Mouse (Mus musculus): ENCODE data around the gene Gkap1. TPM values are rescaled to one million over a fixed set of nuclear protein-coding genes. Genes with fewer than 3 reads are reported as not detected.

The Gkap1 gene
- polyA plus RNA-seq, 1 experiment from 2014 or later, result 35.1 TPM

DNA sequence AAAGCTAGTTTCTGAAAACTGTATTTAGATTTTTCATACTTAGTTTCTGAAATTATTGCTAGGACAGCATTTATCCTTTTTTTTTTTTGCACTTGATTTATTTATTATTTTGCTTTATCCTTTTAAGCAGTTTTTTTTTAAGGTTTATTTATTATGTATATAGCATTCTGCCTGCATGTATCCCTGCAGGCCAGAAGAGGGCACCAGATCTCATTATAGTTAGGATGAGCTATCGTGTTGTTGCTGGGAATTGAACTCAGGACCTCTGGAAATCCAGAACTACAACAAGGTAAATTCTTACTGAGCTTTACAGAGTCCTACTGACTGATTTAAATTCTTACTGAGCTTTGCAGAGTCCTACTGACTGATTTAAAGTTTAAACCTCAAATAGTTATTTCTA lies 22.2 kb downstream of the Gkap1 start:
- H3K4me2 ChIP-seq, result no peak overlapping the region
- no peak overlapping the region for H3K4me3 ChIP-seq
- H3K4me1 ChIP-seq (replicated peaks), result no peaks in the 10 kb centered on the region
- 90% methylated on average over 1 of the region's 1 CpGs for WGBS
- H3K9ac ChIP-seq, result no peak overlapping the region
- H3K9me3 ChIP-seq, result no peaks in the 10 kb centered on the region
- H3K27ac ChIP-seq (replicated peaks), result no peak overlapping the region
- ATAC-seq (ENCODE audit: low FRiP score, low read depth), result no peak
- peaks cover 28% of the 10 kb centered on the region for H3K36me3 ChIP-seq
- no peaks in the 10 kb centered on the region for H3K27me3 ChIP-seq

DNA sequence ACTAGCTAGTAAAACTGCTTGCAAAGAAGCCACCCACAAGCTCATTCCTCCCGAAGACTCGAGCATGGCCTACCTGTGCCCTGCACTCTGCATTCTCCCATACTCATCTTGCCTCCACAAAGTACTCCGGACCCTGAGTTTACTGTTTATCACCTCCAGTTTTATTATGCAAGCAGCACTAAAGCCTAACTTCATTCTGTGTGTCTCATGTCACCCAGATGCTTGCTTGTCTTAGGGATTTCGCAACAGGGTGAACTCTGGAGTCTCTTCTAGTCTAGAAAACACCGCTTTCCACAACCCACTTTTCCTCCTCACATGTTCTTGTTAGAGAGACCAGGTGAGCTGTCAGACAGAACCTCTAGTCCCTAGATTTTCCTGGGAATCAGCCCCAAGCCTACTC lies 26.5 kb downstream of the Gkap1 start:
- no peak for ATAC-seq (ENCODE audit: low FRiP score, low read depth)
- Histone ChIP-seq H3K4me3 (no peak overlapping the region), H3K36me3 (peaks cover 24% of the 10 kb centered on the region), H3K27ac (replicated peaks) (no peak overlapping the region), H3K4me1 (replicated peaks) (no peaks in the 10 kb centered on the region), H3K9me3 (no peaks in the 10 kb centered on the region), H3K9ac (no peak overlapping the region), H3K4me2 (no peak overlapping the region), H3K27me3 (no peaks in the 10 kb centered on the region)
- WGBS, result 93% methylated on average over 5 of the region's 5 CpGs

DNA sequence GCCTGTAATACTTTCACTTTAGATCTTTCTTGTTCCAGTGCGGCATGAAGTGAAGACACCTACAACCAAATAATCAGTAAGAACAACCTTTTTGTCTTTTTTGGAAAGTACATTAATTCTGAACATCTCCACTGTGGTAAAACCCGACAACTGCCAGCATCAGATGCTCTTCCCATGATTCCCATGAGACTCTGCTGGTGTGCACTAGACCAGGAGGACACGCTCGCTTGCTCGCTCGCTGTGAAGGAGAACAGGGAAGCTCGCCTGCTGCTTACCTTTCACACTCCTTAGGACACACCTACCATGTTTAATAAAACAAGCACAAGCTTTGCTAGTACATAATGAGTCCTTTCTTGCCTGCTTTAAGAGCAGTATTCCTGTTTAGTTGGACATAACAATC lies 39.0 kb downstream of the Gkap1 start:
- no peaks in the 10 kb centered on the region for H3K27me3 ChIP-seq
- no peak overlapping the region for H3K4me2 ChIP-seq
- H3K4me1 ChIP-seq (replicated peaks), result no peaks in the 10 kb centered on the region
- peaks cover 19% of the 10 kb centered on the region; the same call in 1 of the 2 replicates for H3K36me3 ChIP-seq
- no peaks in the 10 kb centered on the region for H3K9me3 ChIP-seq
- H3K27ac ChIP-seq (replicated peaks), result no peak overlapping the region
- no peak overlapping the region for H3K9ac ChIP-seq
- WGBS, result 80% methylated on average over 7 of the region's 7 CpGs
- no peak overlapping the region for H3K4me3 ChIP-seq
- ATAC-seq (ENCODE audit: low FRiP score, low read depth), result no peak

DNA sequence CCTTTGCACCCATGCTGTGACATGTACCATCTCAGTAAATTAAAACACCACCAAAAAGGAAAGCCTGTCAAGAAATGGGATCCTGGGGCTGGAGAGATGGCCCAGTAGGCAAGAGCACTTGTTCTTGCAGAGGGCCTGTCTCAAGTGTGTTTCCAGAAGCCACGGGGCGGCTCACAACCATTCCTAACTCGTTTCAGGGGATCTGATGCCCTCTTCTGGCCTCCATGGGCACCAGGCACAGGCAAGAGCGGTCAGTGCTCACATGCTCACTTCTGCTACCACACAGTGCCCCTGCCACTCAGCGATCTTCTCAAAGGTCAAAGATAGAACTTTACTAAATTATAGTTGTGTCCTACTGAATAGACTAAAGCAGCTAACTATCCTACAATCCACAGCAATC lies 42.9 kb downstream of the Gkap1 start:
- ATAC-seq (ENCODE audit: low FRiP score, low read depth), result no peak

DNA sequence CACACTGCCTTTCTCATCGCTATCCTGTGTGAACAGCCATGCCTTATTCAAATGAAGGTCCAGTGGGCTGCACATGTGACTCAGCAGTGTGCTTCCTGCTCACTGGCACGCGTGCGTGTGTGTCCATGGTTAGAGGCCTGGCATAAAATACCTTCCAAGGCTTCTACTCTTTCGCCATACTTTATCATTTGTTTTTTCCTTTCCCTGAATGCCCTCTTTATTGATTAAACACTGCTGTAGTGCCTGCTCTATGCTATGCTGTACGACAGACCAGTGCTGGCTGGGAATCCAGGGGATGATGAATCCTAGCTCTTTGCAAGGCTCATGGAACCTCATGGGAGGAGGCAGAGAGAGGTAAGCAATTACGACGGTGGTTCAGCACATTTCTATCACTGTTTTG lies 43.4 kb downstream of the Gkap1 start:
- Histone ChIP-seq H3K36me3 (0 out of 2 replicates have a peak, but pooled peaks cover 8% of the 10 kb centered on the region), H3K9me3 (no peaks in the 10 kb centered on the region), H3K27me3 (no peaks in the 10 kb centered on the region), H3K27ac (replicated peaks) (no peak overlapping the region), H3K9ac (no peak overlapping the region), H3K4me2 (no peak overlapping the region), H3K4me3 (no peak overlapping the region), H3K4me1 (replicated peaks) (no peaks in the 10 kb centered on the region)
- no peak for ATAC-seq (ENCODE audit: low FRiP score, low read depth)
- 90% methylated on average over 8 of the region's 8 CpGs for WGBS

More for the DNA sequence above, 42.9 kb downstream of the Gkap1 start:
- Histone ChIP-seq H3K36me3 (0 out of 2 replicates have a peak, but pooled peaks cover 11% of the 10 kb centered on the region), H3K27ac (replicated peaks) (no peak overlapping the region), H3K4me3 (no peak overlapping the region), H3K4me2 (no peak overlapping the region), H3K9ac (no peak overlapping the region), H3K27me3 (no peaks in the 10 kb centered on the region), H3K4me1 (replicated peaks) (no peaks in the 10 kb centered on the region), H3K9me3 (no peaks in the 10 kb centered on the region)
- whole genome bisulfite sequencing, result 53% methylated on average over 5 of the region's 5 CpGs

DNA sequence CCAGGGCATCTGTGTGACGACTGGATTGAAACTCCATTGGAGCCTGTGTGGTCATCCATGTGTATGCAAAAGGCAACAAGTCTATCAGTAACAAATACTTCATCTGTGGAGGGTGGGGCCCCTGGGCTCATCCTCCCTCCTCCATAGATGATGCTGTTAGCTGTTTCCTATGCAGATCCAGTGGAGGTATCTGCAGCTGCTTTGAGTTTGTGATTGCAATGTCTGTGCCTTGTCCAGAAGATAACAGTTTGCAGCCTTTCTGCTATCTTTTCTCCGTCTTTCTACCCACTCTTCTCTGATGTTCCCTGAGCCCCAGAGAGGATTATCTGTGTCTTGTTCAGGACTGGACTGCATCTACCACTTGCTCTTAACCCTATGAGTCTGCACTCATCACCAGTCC lies 46.9 kb downstream of the Gkap1 start:
- no peak for ATAC-seq (ENCODE audit: low FRiP score, low read depth)
- H3K27ac ChIP-seq (replicated peaks), result no peak overlapping the region
- H3K4me2 ChIP-seq, result no peak overlapping the region
- H3K27me3 ChIP-seq, result no peaks in the 10 kb centered on the region
- H3K4me1 ChIP-seq (replicated peaks), result no peaks in the 10 kb centered on the region
- no peaks in the 10 kb centered on the region for H3K36me3 ChIP-seq
- no peak overlapping the region for H3K4me3 ChIP-seq
- H3K9ac ChIP-seq, result no peak overlapping the region
- no peaks in the 10 kb centered on the region for H3K9me3 ChIP-seq
- 93% methylated on average over 2 of the region's 2 CpGs for WGBS

DNA sequence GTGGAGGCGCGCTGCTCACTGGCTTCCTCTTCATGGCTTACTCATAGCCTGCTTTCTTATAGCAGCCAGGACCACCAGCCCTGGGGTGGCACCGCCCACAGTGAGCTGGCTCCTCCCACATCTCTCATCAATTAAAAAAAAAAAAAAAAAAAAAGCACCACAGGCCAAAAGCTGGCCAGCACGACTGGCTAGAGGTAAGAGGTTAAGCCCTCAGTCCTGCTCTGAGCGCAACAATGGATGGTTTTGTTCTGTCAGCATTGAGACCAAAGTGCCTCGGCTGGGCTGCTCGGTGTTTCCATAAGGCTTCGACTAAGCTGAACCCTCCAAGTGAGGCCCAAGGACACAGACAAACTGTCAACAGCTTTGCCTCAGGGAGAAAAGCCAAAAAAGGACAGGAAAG lies 49.8 kb downstream of the Gkap1 start:
- no peak overlapping the region for H3K4me2 ChIP-seq
- no peaks in the 10 kb centered on the region for H3K36me3 ChIP-seq
- no peak for ATAC-seq (ENCODE audit: low FRiP score, low read depth)
- H3K4me1 ChIP-seq (replicated peaks), result no peaks in the 10 kb centered on the region
- no peak overlapping the region for H3K27ac ChIP-seq (replicated peaks)
- no peak overlapping the region for H3K4me3 ChIP-seq
- no peaks in the 10 kb centered on the region for H3K9me3 ChIP-seq
- no peaks in the 10 kb centered on the region for H3K27me3 ChIP-seq
- no peak overlapping the region for H3K9ac ChIP-seq
- 65% methylated on average over 8 of the region's 8 CpGs for WGBS

DNA sequence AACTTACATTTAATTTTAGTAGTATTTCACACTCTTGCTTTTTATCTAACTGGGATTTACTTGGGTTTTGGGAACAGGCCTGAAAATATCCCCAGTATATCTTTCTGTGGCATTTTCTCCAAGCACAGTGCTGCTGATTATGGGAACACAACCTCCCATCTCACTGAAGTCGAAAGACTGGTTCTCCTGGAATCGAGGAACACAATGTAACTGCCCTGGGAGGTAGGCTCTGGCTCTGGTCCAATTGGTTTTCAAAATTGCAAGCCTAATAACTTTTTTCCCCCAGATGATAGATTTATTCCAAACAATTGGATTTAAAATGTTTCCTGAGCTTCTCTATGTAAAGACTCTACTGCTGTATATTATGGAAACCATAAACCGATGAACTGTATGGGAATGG lies 55.3 kb downstream of the Gkap1 start:
- ATAC-seq (ENCODE audit: low FRiP score, low read depth), result no peak

DNA sequence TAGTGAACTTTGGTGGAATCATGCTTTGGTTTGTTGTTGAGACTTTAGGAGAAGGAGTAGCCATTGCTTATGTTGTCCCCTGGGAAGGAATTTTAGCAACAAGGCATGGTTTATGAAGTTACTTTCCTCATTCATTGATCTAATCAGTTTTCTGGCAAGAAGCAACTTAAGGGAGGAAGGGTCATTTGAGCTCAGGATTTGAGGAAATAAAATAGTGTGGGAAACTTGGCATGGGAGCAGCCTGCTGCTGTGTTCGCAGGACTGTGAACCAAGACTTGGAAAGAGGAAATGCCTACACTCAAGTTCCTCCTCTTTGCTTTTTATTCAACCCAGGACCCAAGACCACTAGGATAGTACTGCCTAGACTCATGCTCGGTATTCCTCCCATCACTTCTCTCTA lies 58.0 kb downstream of the Gkap1 start:
- no peaks in the 10 kb centered on the region for H3K9me3 ChIP-seq
- no peaks in the 10 kb centered on the region for H3K27me3 ChIP-seq
- no peak overlapping the region for H3K9ac ChIP-seq
- H3K36me3 ChIP-seq, result no peaks in the 10 kb centered on the region
- WGBS, result 94% methylated on average over 2 of the region's 2 CpGs
- no peak overlapping the region for H3K4me2 ChIP-seq
- no peak overlapping the region for H3K27ac ChIP-seq (replicated peaks)
- H3K4me1 ChIP-seq (replicated peaks), result peaks cover 25% of the 10 kb centered on the region
- no peak for ATAC-seq (ENCODE audit: low FRiP score, low read depth)
- no peak overlapping the region for H3K4me3 ChIP-seq

More for the DNA sequence above, 55.3 kb downstream of the Gkap1 start:
- Histone ChIP-seq H3K36me3 (no peaks in the 10 kb centered on the region), H3K27me3 (no peaks in the 10 kb centered on the region), H3K4me1 (replicated peaks) (peaks cover 6% of the 10 kb centered on the region), H3K27ac (replicated peaks) (no peak overlapping the region), H3K9me3 (no peaks in the 10 kb centered on the region), H3K4me2 (no peak overlapping the region), H3K4me3 (no peak overlapping the region), H3K9ac (no peak overlapping the region)
- WGBS, result 87% methylated on average over 3 of the region's 3 CpGs

DNA sequence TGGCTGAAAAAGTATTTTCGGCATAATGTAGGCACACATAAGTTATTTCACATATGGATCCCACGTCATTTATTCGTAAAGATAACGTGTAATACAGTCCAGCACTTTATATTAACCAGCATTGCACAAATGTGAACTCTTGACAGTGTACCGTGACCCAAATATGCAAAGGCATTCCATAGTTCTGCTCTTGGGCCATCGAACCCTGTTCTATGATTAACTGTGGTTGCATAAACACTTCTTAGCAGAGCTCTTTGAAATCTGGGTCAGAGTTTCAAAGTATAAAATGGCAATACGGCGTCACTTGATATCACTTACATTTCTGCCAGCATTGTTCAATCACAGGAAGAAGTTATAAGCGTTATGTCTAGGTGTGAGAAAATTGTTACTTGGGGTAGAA lies 59.1 kb downstream of the Gkap1 start:
- Histone ChIP-seq H3K27ac (replicated peaks) (peak overlapping the region; percentile 95), H3K4me2 (peak overlapping the region; percentile 85), H3K9me3 (no peaks in the 10 kb centered on the region), H3K36me3 (no peaks in the 10 kb centered on the region), H3K27me3 (no peaks in the 10 kb centered on the region), H3K4me3 (peak overlapping the region; percentile 77), H3K4me1 (replicated peaks) (peaks cover 33% of the 10 kb centered on the region), H3K9ac (peak overlapping the region; percentile 89)
- no peak; the same call in 1 of the 2 replicates for ATAC-seq (ENCODE audit: low FRiP score, low read depth)
- WGBS, result 89% methylated on average over 9 of the region's 9 CpGs

DNA sequence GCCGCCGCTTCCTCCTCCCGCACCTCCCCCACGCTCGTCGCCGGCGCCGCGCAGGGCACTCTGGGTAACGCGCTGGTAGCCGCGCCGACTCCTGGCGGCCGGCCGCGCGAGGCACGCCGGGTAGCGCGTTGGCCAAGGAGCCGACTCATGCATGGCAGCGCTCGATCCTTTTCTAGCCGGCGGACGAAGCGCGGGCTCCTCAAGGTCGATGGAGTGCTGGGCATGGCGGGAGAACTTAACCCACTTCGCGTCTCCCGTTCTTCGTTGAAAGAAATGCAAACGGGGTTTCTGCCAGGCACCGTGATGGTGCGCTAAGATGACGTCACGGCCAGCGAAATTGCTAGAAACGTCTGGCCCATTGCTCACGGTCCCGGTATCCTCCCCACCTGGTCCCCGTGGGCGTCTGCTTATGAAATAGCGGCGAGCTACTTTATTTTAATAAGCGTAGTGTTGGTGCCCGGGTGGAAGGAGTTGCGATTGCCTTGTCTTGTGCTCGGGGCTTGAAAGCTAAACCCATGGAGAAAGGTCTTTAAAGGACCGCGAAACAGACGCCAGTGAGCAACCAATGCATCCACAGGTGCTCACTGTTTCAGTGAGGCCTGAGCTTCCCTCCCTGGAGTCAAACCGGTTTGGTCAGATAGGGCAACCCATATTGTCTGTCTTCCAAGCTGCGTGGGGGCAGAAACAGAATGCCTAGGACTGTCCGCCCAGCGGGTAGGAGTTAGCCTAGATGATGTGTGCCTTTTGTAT lies 59.7 kb downstream of the Gkap1 start, which contains the start of gene Ubqln1:
TSS of gene Ubqln1 (minus strand) at position 62 of the 750 bp plus-strand sequence.
- no peaks in the 10 kb centered on the region for H3K36me3 ChIP-seq
- peak within 1 kb of the TSS; percentile 77 for H3K4me3 ChIP-seq
- H3K9me3 ChIP-seq, result no peaks in the 10 kb centered on the region
- 3% methylated on average over 60 of the region's 62 CpGs for WGBS
- ATAC-seq (ENCODE audit: low FRiP score, low read depth), result peak; percentile 95
- H3K4me1 ChIP-seq (replicated peaks), result peaks cover 33% of the 10 kb centered on the region
- peak within 1 kb of the TSS; percentile 89 for H3K9ac ChIP-seq
- H3K27ac ChIP-seq (replicated peaks), result peak within 1 kb of the TSS; percentile 95
- H3K4me2 ChIP-seq, result peak within 1 kb of the TSS; percentile 85
- no peaks in the 10 kb centered on the region for H3K27me3 ChIP-seq

DNA sequence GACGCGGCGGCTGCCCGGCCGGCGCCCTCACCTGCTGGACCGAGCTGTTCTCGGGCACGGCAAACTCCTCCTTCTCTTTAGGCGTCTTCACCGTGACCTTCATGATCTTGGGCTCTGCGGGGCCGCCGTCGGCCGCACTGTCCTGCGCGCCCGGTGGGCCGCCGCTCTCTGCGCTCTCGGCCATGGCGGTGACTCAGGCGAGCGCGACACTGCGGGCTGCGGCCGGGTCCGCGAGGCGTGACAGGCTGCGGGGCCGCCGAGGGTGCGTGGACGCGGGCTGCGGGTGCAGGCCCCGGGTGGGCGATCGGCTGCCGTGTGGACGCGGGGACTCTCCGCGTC lies 60.3 kb downstream of the Gkap1 start:
- Histone ChIP-seq H3K4me1 (replicated peaks) (peaks cover 33% of the 10 kb centered on the region), H3K36me3 (no peaks in the 10 kb centered on the region), H3K9ac (peak overlapping the region; percentile 89), H3K27me3 (no peaks in the 10 kb centered on the region), H3K27ac (replicated peaks) (peak overlapping the region; percentile 95), H3K4me2 (peak overlapping the region; percentile 85), H3K9me3 (no peaks in the 10 kb centered on the region), H3K4me3 (peak overlapping the region; percentile 77)
- 0% methylated on average over 35 of the region's 48 CpGs for WGBS
- no peak; the same call in 1 of the 2 replicates for ATAC-seq (ENCODE audit: low FRiP score, low read depth)

Data from hindbrain, embryonic 15.5 days (tissue).